Mouse (Mus musculus) G1E-ER4 (cell line): Measurements from ENCODE around the gene Oxct2b. TPM values are rescaled to one million over a fixed set of nuclear protein-coding genes. Genes with fewer than 3 reads are reported as not detected.

Experiments
- GATA1 ChIP-seq: IDR thresholded peaks from one replicate; pipeline ENCODE4 v1.8.0; 2012; ENCODE audit warnings: low read length, inconsistent platforms
- polyA plus RNA-seq: library from polyadenylated mRNA; stranded (reverse); fragments of >175 nt; gene quantifications from 2 replicates; pipeline ENCODE4 v1.2.3, GENCODE M21; 2012

The Oxct2b gene
- polyA plus RNA-seq, 1 experiment: not detected

GRCm38 (mm10) chr4:123162305-123162917 lies 46.3 kb downstream of the Oxct2b start:
- no peak for TF ChIP-seq GATA1

DNA sequence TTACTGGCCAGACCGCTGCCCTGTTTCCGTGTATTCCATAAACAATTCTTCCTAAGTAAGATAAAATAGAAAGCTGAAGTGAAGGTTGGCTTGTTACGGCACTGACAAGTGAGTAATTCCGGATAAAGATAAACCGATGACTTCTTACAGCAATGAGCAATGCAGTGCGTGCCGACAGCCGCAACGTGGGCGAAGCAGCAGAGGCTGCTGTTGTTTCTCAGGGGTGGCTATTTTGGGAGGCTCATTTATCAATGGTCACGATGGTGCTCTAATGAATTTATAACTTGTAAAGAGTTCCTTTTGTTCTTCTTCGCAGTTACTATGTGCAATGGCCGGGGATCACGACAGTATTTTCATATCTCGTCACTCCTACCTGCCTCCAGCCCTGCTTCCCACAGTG lies 48.1 kb downstream of the Oxct2b start:
- no peak for TF ChIP-seq GATA1

Other genes starting within 250 kb of the Oxct2b start
- 17.3 and 20.0 TPM in 2 replicates for gene Cap1, start 230.2 kb upstream of the Oxct2b start, polyA plus RNA-seq
- gene Mfsd2a, start 155.1 kb upstream of the Oxct2b start, polyA plus RNA-seq: not detected in 2 replicates
- 0.02 TPM in 1 of 2 replicates, not detected in the other for gene Mycl, start 120.6 kb upstream of the Oxct2b start, polyA plus RNA-seq
- 2.1 and 2.8 TPM in 2 replicates for gene Trit1, start 99.7 kb upstream of the Oxct2b start, polyA plus RNA-seq
- not detected in 2 replicates for gene Bmp8b, start 11.1 kb upstream of the Oxct2b start, polyA plus RNA-seq
- gene Ppie, start 23.7 kb downstream of the Oxct2b start, polyA plus RNA-seq: 7.6 and 20.5 TPM in 2 replicates
- gene Hpcal4, start 67.0 kb downstream of the Oxct2b start, polyA plus RNA-seq: not detected in 2 replicates
- gene Nt5c1a, start 85.2 kb downstream of the Oxct2b start, polyA plus RNA-seq: not detected in 2 replicates
- not detected in 2 replicates for gene Heyl, start 117.3 kb downstream of the Oxct2b start, polyA plus RNA-seq
- 1,016 and 1,164 TPM in 2 replicates for gene Pabpc4, start 146.1 kb downstream of the Oxct2b start, polyA plus RNA-seq
- gene Oxct2a, start 207.4 kb downstream of the Oxct2b start, polyA plus RNA-seq: not detected in 2 replicates
- gene Bmp8a, start 227.0 kb downstream of the Oxct2b start, polyA plus RNA-seq: not detected in 2 replicates